Mouse (Mus musculus) frontal cortex, postnatal 25 days (tissue): ENCODE results near the gene Rgs6.

Source experiments
- DNase-seq, 2 experiments: peaks; one replicate each; pipeline ENCODE4 v3.0.0; 2022; ENCODE audit warnings: low spot score in 2 of 2

The Rgs6 gene

GRCm38 (mm10) chr12:83034859-83035569, 446.9 kb downstream of the Rgs6 start:
- no peak for DNase-seq

GRCm38 (mm10) chr12:83037798-83038560, 449.9 kb downstream of the Rgs6 start:
- peak; percentile 21 to 36 for DNase-seq

- DNase-seq: no peak
Measured at GRCm38 (mm10) chr12:83038779-83039178, 450.7 kb downstream of the Rgs6 start.

DNA sequence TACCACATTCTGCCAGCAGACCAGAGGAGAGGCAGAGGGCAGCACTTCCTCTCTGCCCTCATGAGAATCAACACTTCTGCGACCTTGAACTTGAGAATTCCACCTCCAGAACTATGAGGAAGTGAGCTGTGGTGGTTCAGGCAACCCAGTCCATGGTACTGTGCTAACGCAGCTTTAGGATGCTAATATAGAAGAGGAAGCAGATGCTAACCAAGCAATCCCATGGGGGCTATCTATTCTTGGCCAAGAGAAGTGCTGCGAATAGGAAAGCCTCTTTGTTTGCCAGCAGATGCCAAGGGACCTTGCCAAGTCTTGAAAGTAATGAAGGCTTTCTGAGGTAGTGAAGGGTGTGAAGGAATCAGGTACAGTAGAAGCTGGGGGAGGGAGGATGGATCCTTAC, 451.8 kb downstream of the Rgs6 start:
- no peak for DNase-seq

DNA sequence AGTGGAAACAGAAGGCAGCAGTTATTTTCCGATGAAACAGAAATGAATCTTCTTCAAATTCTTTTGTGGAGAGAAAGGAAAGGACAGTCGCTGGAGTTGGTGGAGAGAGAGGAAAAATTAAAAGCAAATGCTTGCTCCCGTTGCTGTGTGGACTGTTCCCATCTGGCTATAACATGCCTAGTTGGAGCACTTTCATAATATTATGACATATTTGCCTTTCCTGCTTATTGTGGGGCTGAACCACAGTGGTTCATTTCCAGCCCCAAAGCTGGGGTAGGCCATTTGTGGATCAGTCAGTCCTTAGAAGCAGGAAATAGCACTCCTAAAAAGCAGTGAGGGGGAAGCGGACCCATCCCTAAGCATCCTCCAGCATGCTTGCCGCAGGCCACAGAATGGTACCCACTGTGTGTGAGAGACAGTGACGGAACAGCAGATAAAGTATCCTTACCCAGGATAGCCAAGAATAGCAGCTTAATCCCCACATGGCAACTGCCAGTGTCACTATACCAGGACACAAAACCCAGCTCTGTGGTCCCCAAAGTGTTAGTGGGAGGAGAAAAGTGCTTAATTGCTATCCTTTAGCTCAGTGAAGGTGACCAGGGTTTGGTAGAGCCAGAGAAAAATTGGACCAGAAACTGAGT, 456.0 kb downstream of the Rgs6 start:
- DNase-seq: no peak

DNA sequence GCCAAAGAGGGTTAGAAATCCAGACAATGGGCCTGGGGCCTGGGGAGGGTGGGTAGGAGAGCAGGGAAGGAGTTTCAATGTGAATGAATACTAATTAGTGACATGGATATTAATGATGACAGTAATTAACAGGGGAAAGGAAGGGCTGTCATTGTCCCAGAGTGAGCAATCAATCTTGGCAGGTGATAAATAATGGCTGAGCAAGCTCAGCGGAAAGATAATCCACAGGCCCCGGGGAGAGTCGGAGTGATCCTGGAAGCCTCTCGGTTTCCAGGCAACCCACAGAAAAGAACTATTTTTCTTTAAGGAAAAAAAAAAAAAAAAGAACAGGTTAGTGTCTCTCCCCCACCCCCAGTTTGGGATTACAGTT, 456.5 kb downstream of the Rgs6 start:
- no peak for DNase-seq

DNA sequence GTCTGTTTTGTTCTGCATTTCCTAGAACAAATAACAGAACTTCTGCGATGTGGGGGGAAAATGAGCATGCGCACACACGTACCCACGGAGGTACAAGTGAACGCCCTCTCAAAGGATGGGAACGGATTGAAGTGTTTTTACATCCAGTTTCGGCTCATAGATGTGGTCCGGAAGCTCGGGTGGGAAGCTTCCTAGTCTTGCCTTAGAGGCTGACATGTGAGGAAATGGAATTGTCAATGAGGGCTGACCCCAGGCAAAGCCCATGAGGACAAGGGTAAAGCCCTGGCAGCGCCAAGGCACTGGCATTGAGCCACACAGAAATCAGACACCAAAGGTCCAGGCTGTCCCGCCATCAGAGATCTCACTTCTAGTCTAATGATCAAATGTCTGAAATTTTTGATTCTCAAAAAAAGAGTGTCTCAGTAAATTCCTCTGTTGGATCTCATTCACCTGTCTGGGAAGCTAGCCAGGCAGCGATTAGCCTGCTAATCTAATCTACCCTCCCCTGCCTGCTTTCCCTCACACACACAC, 457.0 kb downstream of the Rgs6 start:
- no peak for DNase-seq

- DNase-seq: no peak
Measured at GRCm38 (mm10) chr12:83046734-83047133, 458.6 kb downstream of the Rgs6 start.

- DNase-seq: no peak
Measured at GRCm38 (mm10) chr12:83047710-83048109, 459.6 kb downstream of the Rgs6 start.

- no peak for DNase-seq
Measured at GRCm38 (mm10) chr12:83050514-83050913, 462.4 kb downstream of the Rgs6 start.

DNA sequence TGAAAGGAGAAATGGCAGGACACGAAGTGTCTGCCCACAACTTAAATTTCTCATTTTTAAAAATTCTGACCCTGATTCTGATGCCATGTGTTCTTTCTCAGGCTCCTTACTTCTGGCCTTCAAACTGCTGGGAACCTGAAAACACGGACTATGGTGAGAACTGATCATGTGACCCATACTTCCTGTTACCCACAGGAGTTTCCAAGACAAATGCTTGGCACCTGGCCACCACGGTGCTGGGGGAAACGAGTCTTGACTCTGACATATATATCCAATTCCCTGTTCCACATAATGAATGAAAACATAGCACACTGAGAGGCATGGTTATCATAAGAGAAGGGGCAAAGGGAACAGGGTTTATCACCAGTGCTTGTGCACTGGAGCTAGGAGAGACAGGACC, 464.3 kb downstream of the Rgs6 start:
- no peak for DNase-seq

DNA sequence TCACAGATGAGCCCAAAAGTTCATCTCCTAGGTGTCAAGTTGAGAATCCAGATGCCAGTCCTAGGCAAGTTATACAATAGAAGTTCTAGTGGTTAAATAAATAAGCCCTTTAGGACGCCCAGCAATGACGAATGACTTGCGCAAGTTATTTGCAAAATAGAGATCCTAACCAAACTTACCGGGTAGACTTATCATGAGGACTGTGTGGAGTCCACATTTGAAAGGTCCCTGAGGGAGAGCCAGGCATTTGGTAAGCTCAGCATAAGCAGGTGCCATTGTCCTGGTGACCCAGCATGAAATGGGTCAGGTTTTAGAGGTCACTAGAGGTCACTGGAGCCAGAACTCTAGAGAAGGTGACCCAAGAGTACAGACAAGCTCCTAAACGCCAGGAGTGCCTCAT, 467.6 kb downstream of the Rgs6 start:
- no peak for DNase-seq

GRCm38 (mm10) chr12:83066426-83066825, 478.3 kb downstream of the Rgs6 start:
- no peak for DNase-seq

GRCm38 (mm10) chr12:83070848-83071247, 482.8 kb downstream of the Rgs6 start:
- DNase-seq: no peak

DNA sequence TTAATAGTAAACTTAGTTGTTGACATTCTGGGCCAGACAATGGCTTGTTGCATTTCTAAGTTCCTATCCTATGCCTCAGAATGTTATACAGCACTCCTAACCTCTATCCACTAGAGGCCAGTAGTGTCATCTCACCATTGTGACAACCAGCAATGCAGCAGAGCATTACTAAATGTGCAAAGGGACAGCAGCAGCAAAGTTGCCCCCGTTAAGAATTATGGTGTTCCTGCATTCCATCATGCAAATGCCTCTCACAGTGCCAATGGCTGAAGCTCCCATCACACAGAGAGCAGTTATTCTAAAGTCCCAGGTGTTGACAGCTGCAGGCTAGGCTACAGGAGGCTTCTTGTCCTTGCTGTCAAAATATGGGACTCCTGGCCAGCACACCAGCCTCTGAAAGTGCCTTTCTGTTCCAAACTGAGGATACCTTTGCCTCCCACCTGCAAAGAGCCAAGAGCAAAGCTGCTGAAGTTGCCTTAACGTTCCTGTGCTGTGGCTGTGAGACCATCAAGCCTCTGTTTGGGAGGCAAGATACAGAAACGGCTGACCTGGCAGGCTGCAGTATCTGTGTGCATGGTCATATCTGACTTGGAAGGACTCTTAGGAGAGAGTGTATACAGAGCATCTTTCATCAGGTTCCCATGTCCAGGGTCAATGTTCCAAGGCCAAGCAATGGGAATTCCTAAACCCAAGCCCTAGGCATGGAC, 484.2 kb downstream of the Rgs6 start:
- DNase-seq: no peak

DNA sequence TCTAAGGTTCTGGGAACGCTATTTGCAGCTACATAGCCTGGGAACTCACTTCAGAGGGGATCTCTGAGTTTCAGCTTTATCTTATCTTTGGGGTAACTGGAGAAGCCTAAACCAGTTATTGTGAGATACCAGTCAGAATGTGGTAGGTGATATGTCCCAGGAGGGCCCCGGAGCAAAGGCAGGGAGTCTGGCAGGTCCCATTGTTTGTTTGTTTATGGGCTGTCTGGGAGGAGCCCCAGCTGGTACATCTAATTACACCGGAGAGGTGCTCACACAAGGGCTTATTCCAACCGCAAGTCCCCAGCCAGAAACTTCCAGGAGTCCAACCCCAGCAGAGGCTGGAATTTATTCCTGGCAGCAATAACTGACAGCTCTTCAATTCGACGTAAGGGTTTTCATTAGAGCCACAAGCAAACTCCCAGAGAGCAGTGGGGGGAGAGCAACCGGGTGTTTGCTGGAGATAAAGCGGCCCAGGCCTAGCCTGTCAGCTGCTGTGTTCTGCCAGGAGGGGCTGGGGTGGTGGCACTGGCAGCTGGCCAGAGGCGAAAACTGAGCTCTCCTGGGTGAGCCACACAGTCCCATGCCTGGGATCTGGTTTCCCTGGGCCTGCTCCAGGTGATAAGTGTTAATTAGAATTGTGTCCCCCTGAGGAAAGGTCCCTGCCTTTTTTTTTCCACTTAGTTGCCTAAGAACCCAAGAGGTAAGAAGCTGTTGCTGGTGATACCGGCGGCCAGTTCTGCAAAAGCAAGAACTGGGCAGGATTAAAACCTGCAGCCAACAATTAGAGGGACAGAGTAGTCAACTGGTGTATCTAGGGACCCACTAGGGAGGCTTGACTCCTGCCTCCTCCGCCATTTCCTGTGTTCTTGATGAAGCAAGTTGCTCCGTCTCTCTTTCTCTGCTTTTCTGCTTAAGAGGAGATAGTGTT, 485.1 kb downstream of the Rgs6 start:
- DNase-seq: no peak

- DNase-seq: no peak
Measured at GRCm38 (mm10) chr12:83073879-83074368, 485.8 kb downstream of the Rgs6 start.

DNA sequence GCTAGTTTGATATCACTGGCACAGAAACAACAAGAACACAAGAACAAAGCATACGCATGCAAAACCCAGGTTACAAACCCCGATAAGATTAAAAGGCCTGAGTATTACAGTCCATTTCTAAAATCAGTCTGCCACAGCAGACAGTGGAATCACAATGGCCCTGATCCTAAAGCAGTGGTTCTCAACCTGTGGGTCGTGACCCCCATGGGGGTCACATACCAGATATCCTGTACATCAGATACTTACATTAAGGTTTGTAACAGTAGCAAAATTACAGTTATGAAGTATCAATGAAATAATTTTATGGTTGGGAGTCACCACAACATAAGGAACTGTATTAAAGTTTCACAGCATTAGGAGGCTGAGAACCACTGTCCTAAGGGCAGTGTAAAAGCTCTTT, 488.1 kb downstream of the Rgs6 start:
- DNase-seq: no peak

- no peak for DNase-seq
Measured at GRCm38 (mm10) chr12:83077486-83077885, 489.4 kb downstream of the Rgs6 start.

GRCm38 (mm10) chr12:83083427-83083826, 495.3 kb downstream of the Rgs6 start:
- no peak for DNase-seq

DNA sequence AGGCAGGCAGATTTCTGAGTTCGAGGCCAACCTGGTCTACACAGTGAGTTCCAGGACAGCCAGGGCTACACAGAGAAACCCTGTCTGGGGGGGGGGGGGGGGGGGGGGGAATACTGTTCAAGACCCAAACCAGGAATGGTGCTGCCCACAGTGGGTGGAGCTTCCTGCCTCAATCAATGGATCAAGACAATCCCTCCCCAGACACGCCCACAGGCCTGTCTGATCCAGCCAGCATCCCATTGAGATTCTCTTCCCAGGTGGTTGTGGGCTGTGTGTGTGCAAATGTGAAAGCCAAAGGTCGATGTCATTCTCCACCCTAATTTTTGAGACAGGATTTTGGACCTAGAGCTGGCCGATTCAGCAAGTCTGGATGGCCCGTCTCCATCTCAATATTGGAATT, 496.5 kb downstream of the Rgs6 start:
- no peak for DNase-seq
